Mouse (Mus musculus) CH12.LX (cell line): ENCODE data around the gene Runx3. TPM values are rescaled to one million over a fixed set of nuclear protein-coding genes. Genes with fewer than 3 reads are reported as not detected.

Experiments
- DNase-seq: peaks from one replicate; pipeline ENCODE4 v3.0.0-alpha.2; 2013; ENCODE audit errors: extremely low read depth
- H3K27ac ChIP-seq: 2 replicates; pipeline ENCODE4 v1.5.1; 2012; ENCODE audit warnings: low read depth, mild to moderate bottlenecking, control low read depth, moderate library complexity; ENCODE audit not compliant: insufficient read depth
- H3K27me3 ChIP-seq: replicated peaks from 2 replicates; pipeline ENCODE3; 2012; ENCODE audit warnings: inconsistent platforms
- H3K36me3 ChIP-seq, 2 experiments: replicated peaks in 1 of 2; 2 replicates each; pipeline versions ENCODE3 to v1.6.1; 2012; ENCODE audit warnings: inconsistent platforms in 1 of 2, low read length in 1 of 2, mild to moderate bottlenecking in 1 of 2, mixed read lengths in 1 of 2, moderate library complexity in 1 of 2; ENCODE audit not compliant: control insufficient read depth in 1 of 2, insufficient read depth in 1 of 2
- H3K4me1 ChIP-seq, 2 experiments: 2 replicates each; pipeline ENCODE4 v1.6.1; 2012; ENCODE audit warnings: inconsistent platforms in 1 of 2, moderate library complexity in 1 of 2; ENCODE audit not compliant: insufficient read depth in 2 of 2, control insufficient read depth in 1 of 2
- H3K4me2 ChIP-seq: 2 replicates; pipeline ENCODE4 v1.6.1; 2012; ENCODE audit warnings: low read depth, mild to moderate bottlenecking, control low read depth; ENCODE audit not compliant: poor library complexity, insufficient read depth, severe bottlenecking
- H3K4me3 ChIP-seq, 3 experiments: fragments of 150-350 bp in 1 of 3; sonication (generic) in 1 of 3; replicated peaks in 1 of 3; 2 replicates each; pipeline versions ENCODE3 to v1.5.1; 2011 to 2012; ENCODE audit warnings: low read depth in 2 of 3, low read length in 2 of 3, mild to moderate bottlenecking in 2 of 3, moderate library complexity in 2 of 3, control low read depth in 1 of 3, improper control_type of control experiment in 1 of 3, inconsistent platforms in 1 of 3, mixed read lengths in 1 of 3; ENCODE audit not compliant: poor library complexity in 1 of 3
- H3K79me2 ChIP-seq: replicated peaks from 2 replicates; pipeline ENCODE4 v1.6.1; 2012; ENCODE audit warnings: mild to moderate bottlenecking, moderate library complexity; ENCODE audit not compliant: control insufficient read depth, poor library complexity, insufficient read depth, severe bottlenecking; ENCODE audit errors: extremely low read depth
- H3K9ac ChIP-seq: 2 replicates; pipeline ENCODE4 v1.6.1; 2012; ENCODE audit warnings: low read depth, mild to moderate bottlenecking, control low read depth, moderate library complexity; ENCODE audit not compliant: insufficient read depth
- H3K9me3 ChIP-seq: replicated peaks from 2 replicates; pipeline ENCODE3; 2012; ENCODE audit warnings: low read length, inconsistent platforms, mixed read lengths
- CHD1 ChIP-seq: IDR thresholded peaks from 2 replicates; pipeline ENCODE4 v1.6.1; 2012; ENCODE audit warnings: low read depth, low read length, improper control_type of control experiment, inconsistent platforms
- CHD2 ChIP-seq: IDR thresholded peaks from 2 replicates; pipeline ENCODE4 v1.6.1; 2011; ENCODE audit warnings: low read length, improper control_type of control experiment
- E2F4 ChIP-seq: IDR thresholded peaks from 2 replicates; pipeline ENCODE4 v1.6.1; 2011; ENCODE audit warnings: low read depth, low read length, improper control_type of control experiment; ENCODE audit not compliant: insufficient replicate concordance
- ELF1 ChIP-seq: IDR thresholded peaks from 2 replicates; pipeline ENCODE4 v1.6.1; 2014; ENCODE audit warnings: low read depth, mild to moderate bottlenecking, inconsistent platforms, low read length, improper control_type of control experiment
- HCFC1 ChIP-seq: IDR thresholded peaks from 2 replicates; pipeline ENCODE4 v1.6.1; 2012; ENCODE audit warnings: low read depth, mild to moderate bottlenecking, inconsistent platforms, low read length, improper control_type of control experiment
- MAFK ChIP-seq: IDR thresholded peaks from 2 replicates; pipeline ENCODE4 v1.6.1; 2011; ENCODE audit warnings: low read length, improper control_type of control experiment; ENCODE audit not compliant: insufficient replicate concordance
- MAZ ChIP-seq: IDR thresholded peaks from 2 replicates; pipeline ENCODE4 v1.6.1; 2012; ENCODE audit warnings: low read depth, mild to moderate bottlenecking, inconsistent platforms, low read length, improper control_type of control experiment, moderate library complexity
- NRF1 ChIP-seq: IDR thresholded peaks from 2 replicates; pipeline ENCODE4 v1.6.1; 2014; ENCODE audit warnings: low read depth, mild to moderate bottlenecking, inconsistent platforms, low read length, improper control_type of control experiment, moderate library complexity
- PAX5 ChIP-seq: IDR thresholded peaks from 2 replicates; pipeline ENCODE4 v1.6.1; 2012; ENCODE audit warnings: low read length, inconsistent platforms, mixed read lengths
- POLR2AphosphoS2 ChIP-seq: IDR thresholded peaks from 2 replicates; pipeline ENCODE4 v1.6.1; 2011; ENCODE audit warnings: low read depth, low read length, improper control_type of control experiment
- RAD21 ChIP-seq: IDR thresholded peaks from 2 replicates; pipeline ENCODE4 v1.6.1; 2011; ENCODE audit warnings: low read depth, mild to moderate bottlenecking, low read length, improper control_type of control experiment, moderate library complexity
- RCOR1 ChIP-seq: conservative IDR thresholded peaks from 2 replicates; pipeline ENCODE4 v1.6.1; 2012; ENCODE audit warnings: low read depth, mild to moderate bottlenecking, inconsistent platforms, low read length, improper control_type of control experiment
- SMC3 ChIP-seq: IDR thresholded peaks from 2 replicates; pipeline ENCODE4 v1.6.1; 2011; ENCODE audit warnings: low read depth, low read length, improper control_type of control experiment
- ZC3H11A ChIP-seq: IDR thresholded peaks from 2 replicates; pipeline ENCODE4 v1.6.1; 2012; ENCODE audit warnings: low read depth, mild to moderate bottlenecking, inconsistent platforms, low read length, improper control_type of control experiment
- ZKSCAN1 ChIP-seq: IDR thresholded peaks from 2 replicates; pipeline ENCODE4 v1.6.1; 2012; ENCODE audit warnings: low read depth, inconsistent platforms, low read length, improper control_type of control experiment, borderline replicate concordance
- dilution Hi-C: fragments of 300-500 bp; cut with MboI; formaldehyde crosslinking; loops from 2 replicates; pipeline ENCODE4 v1.14.3; 2020; ENCODE audit warnings: low sequenced_read_pairs; ENCODE audit not compliant: extremely low pct_unique_long_range_greater_than_20kb, extremely low pct_ligation_motif_present
- in situ Hi-C: fragments of 300-500 bp; cut with MboI; formaldehyde crosslinking; loops from 3 replicates; pipeline ENCODE4 v1.14.3; 2019; ENCODE audit warnings: low sequenced_read_pairs, low pct_ligation_motif_present, low pct_unique_long_range_greater_than_20kb, mixed read lengths
- polyA plus RNA-seq: library from polyadenylated mRNA; unstranded; fragments of >175 nt; gene quantifications from 2 replicates; pipeline ENCODE4 v1.2.1, GENCODE M21; 2012; ENCODE audit warnings: low read depth; ENCODE audit not compliant: insufficient read length
- total RNA-seq, 2 experiments: library from RNA; depleted of rRNA; stranded (reverse); fragments of 300-350 nt in 1 of 2; fragments of >200 nt in 1 of 2; gene quantifications; 2 replicates each; pipeline ENCODE4 v1.2.3; 2012 to 2014

Gene Runx3
- total and polyA plus RNA-seq, 3 experiments: 5.0 to 61.1 (median 19.7) TPM

DNA sequence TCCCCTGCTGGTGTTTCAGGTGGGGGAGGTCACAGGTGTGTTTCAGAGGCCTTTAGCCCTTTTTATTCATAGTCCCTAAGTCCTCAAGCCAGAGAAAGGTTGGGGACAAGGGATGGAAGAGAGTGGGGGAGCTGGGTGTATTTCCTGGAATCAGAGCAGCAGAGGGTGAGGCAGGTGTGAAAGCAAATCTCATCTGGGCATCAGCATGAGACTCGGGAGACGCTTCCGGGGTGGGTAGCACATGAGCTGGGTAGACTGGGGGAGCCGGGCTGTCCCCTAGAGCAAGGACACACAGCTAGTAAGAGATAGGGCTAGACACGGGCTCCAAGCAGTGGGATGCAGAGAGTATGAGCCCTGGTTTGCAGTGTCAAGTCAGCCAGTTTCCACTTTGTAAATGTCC, 16.7 kb upstream of the Runx3 start:
- Histone ChIP-seq H3K4me1 (peaks cover 7 to 20% of the 10 kb centered on the region in 2 experiments), H3K9ac (no peak overlapping the region), H3K4me2 (no peak overlapping the region), H3K4me3 (no peak overlapping the region), H3K27ac (no peak overlapping the region), H3K9me3 (no peaks in the 10 kb centered on the region), H3K36me3 (no peaks in the 10 kb centered on the region), H3K27me3 (peaks cover 3% of the 10 kb centered on the region), H3K79me2 (no peaks in the 10 kb centered on the region)
- in situ Hi-C loops: no loop called here
- dilution Hi-C loops: no loop called here
- no peak for DNase-seq
- TF ChIP-seq ZKSCAN1 (no peak), ZC3H11A (no peak), NRF1 (no peak), PAX5 (no peak)
- TF ChIP-seq, all 38 proteins: peak for 0

DNA sequence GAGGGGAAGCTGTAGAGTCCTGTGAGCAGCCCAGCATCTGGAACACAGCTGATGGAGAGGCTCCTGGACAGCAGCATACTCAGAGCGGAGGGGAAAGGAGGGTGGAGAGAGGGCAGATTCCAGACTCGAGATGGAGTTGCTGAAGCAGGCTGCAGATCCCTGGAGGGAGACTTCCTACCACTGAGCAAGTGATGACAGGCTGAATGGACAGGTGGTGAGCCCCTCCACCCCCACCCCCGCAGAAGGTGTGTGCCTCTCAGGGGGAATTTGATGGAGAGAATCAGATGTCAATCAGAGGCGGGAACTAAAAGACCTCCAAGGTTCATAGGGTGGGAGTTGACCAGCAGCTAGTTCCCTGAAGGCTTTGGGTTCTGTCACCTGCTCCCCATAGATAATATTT, 13.5 kb upstream of the Runx3 start:
- dilution Hi-C loops: no loop called here

DNA sequence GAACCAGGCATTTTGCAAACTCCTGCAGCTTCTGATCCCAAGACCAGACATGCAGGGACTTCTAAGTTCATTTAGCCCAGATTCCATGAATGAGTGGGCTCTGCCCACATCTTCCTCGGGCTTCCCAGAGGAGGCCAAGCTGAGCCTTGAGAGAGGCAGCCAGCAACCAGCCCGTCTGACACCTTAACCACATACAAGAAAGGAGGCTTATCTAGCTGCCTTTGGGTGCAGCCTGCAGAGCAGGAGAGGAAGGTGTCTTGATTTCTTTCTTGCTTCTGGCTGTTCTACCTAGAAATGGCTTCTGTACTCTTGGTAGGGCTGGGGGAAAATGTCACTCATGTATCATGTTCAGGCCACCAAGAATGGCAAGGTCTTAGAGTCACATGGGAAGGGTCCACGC, 11.8 kb upstream of the Runx3 start:
- Histone ChIP-seq H3K9ac (no peak overlapping the region), H3K4me1 (peaks cover 0 to 25% of the 10 kb centered on the region in 2 experiments; a peak in 2 of 4 replicates), H3K4me2 (no peak overlapping the region), H3K4me3 (no peak overlapping the region), H3K79me2 (no peaks in the 10 kb centered on the region), H3K27ac (no peak overlapping the region), H3K9me3 (peaks cover 17% of the 10 kb centered on the region), H3K27me3 (peaks cover 3% of the 10 kb centered on the region), H3K36me3 (no peaks in the 10 kb centered on the region)
- in situ Hi-C loops (no loop called here), dilution Hi-C loops (no loop called here)
- DNase-seq: no peak
- TF ChIP-seq MAZ (no peak), MAFK (no peak), E2F4 (no peak), CHD2 (no peak), SMC3 (no peak), HCFC1 (no peak), RCOR1 (no peak)

More for the DNA sequence above, 13.5 kb upstream of the Runx3 start:
- peaks cover 3% of the 10 kb centered on the region for H3K27me3 ChIP-seq
- H3K4me1 ChIP-seq: peaks cover 4 to 32% of the 10 kb centered on the region in 2 experiments
- H3K79me2 ChIP-seq: no peaks in the 10 kb centered on the region
- H3K4me3 ChIP-seq: no peak overlapping the region
- in situ Hi-C loops: no loop called here
- no peak overlapping the region for H3K9ac ChIP-seq
- peaks cover 6% of the 10 kb centered on the region for H3K9me3 ChIP-seq
- H3K36me3 ChIP-seq: no peaks in the 10 kb centered on the region
- H3K27ac ChIP-seq: no peak overlapping the region
- TF ChIP-seq CHD1 (no peak), E2F4 (no peak), CHD2 (no peak), POLR2AphosphoS2 (no peak), ELF1 (no peak), RAD21 (no peak), RCOR1 (no peak), NRF1 (no peak)
- TF ChIP-seq, all 38 proteins: peak for 0
- H3K4me2 ChIP-seq: no peak overlapping the region
- DNase-seq: no peak
